Mouse (Mus musculus) forelimb bud, embryonic 11.5 days (tissue): Measurements from ENCODE around the gene Gm11084.
"Not testable (repeated sequence)": the region's sequence is repeated elsewhere in the genome, so short reads cannot be mapped to it uniquely, and the experiment has no call there.

ENCODE experiments used
- DNase-seq: peaks from one replicate; pipeline ENCODE4 v3.0.0-alpha.2; 2012; ENCODE audit warnings: low read depth, low spot score

The Gm11084 gene

GRCm38 (mm10) chr2:72986616-72987015, at the start of gene Gm11084:
Gene Gm11084 (minus strand): TSS chr2:72986716.
- no peak for DNase-seq

GRCm38 (mm10) chr2:73031061-73032055, 44.8 kb upstream of the Gm11084 start:
- DNase-seq: no peak

- no peak for DNase-seq
These were observed 43.3 kb upstream of the Gm11084 start for GRCm38 (mm10) chr2:73029846-73030245.

GRCm38 (mm10) chr2:73028019-73028418, 41.5 kb upstream of the Gm11084 start:
- no peak for DNase-seq

GRCm38 (mm10) chr2:73027126-73027525, 40.6 kb upstream of the Gm11084 start:
- no peak for DNase-seq

- no peak for DNase-seq
These were observed 37.3 kb upstream of the Gm11084 start for GRCm38 (mm10) chr2:73023803-73024202.

GRCm38 (mm10) chr2:73021046-73021445, 34.5 kb upstream of the Gm11084 start:
- DNase-seq: no peak

- no peak for DNase-seq
These were observed 33.0 kb upstream of the Gm11084 start for GRCm38 (mm10) chr2:73019371-73020146.

- not testable (repeated sequence) for DNase-seq
These were observed 27.5 kb upstream of the Gm11084 start for GRCm38 (mm10) chr2:73014063-73014462.

GRCm38 (mm10) chr2:73012636-73013035, 26.1 kb upstream of the Gm11084 start:
- DNase-seq: no peak

- no peak for DNase-seq
These were observed 21.0 kb upstream of the Gm11084 start for GRCm38 (mm10) chr2:73007472-73007871.

- no peak for DNase-seq
These were observed 19.3 kb upstream of the Gm11084 start for GRCm38 (mm10) chr2:73005611-73006515.

- no peak for DNase-seq
These were observed 17.5 kb upstream of the Gm11084 start for GRCm38 (mm10) chr2:73003751-73004717.

GRCm38 (mm10) chr2:73003049-73003448, 16.5 kb upstream of the Gm11084 start:
- no peak for DNase-seq

- DNase-seq: no peak
These were observed 15.9 kb upstream of the Gm11084 start for GRCm38 (mm10) chr2:73002451-73002850.

- no peak for DNase-seq
These were observed 15.5 kb upstream of the Gm11084 start for GRCm38 (mm10) chr2:73001994-73002393.

- peak; percentile 10 for DNase-seq
These were observed 13.7 kb upstream of the Gm11084 start for GRCm38 (mm10) chr2:73000194-73000593.

- DNase-seq: no peak
These were observed 11.1 kb upstream of the Gm11084 start for GRCm38 (mm10) chr2:72997586-72997985.

- DNase-seq: no peak
These were observed 10.4 kb upstream of the Gm11084 start for GRCm38 (mm10) chr2:72996808-72997378.
